19 mouse cellular contexts compared by ENCODE assay signal in genomic region chr16:13381771-13382170, GRCm38 (mm10).
"Had no signal": no experiment of that assay in that cellular context is flagged by ENCODE, and none has a peak within 500 bp of the region (broad histone marks: within the 10 kb centered on the region; RNA-seq: fewer than 3 reads in every experiment).

No protein-coding gene starts in this region.

- H3K4me1 ChIP-seq: kidney, embryonic 15.5 days; liver, embryonic 13.5 days; midbrain, embryonic 12.5 days; neural tube, embryonic 13.5 days; stomach, embryonic 15.5 days had no signal

- H3K27me3 ChIP-seq: kidney, embryonic 15.5 days; liver, embryonic 13.5 days; midbrain, embryonic 12.5 days; neural tube, embryonic 13.5 days; stomach, embryonic 15.5 days had no signal

- H3K4me2 ChIP-seq: kidney, embryonic 15.5 days; liver, embryonic 13.5 days; midbrain, embryonic 12.5 days; neural tube, embryonic 13.5 days; stomach, embryonic 15.5 days had no signal

- H3K4me3 ChIP-seq: kidney, embryonic 15.5 days; left cerebral cortex, adult 2 months; liver, embryonic 13.5 days; midbrain, embryonic 12.5 days; myocyte; neural tube, embryonic 13.5 days; stomach, embryonic 15.5 days had no signal

- ATAC-seq: midbrain, embryonic 16.5 days had no signal

- H3K9me3 ChIP-seq: kidney, embryonic 15.5 days; liver, embryonic 13.5 days; midbrain, embryonic 12.5 days; neural tube, embryonic 13.5 days; stomach, embryonic 15.5 days had no signal

- H3K27ac ChIP-seq: kidney, embryonic 15.5 days; left cerebral cortex, adult 2 months; liver, embryonic 13.5 days; midbrain, embryonic 12.5 days; neural tube, embryonic 13.5 days; stomach, embryonic 15.5 days had no signal

- H3K9ac ChIP-seq: kidney, embryonic 15.5 days; liver, embryonic 13.5 days; midbrain, embryonic 12.5 days; neural tube, embryonic 13.5 days; stomach, embryonic 15.5 days had no signal

- DNase-seq: kidney, adult 8-10 months; kidney, postnatal 10 days; kidney, postnatal 36 days; layer of hippocampus, adult 9-11 months; liver, embryonic 13.5 days; lung, adult 2 months; lung, postnatal 14 days; lung, postnatal 4 days; retina, postnatal 1 day; right cerebral cortex, postnatal 25 days; spleen, adult 18-20 months; thymus, postnatal 25 days had no signal
